Mouse (Mus musculus): ENCODE measurements at regions not wholly inside any gene's neighbourhood (a gene's known extent, or its start where the extent isn't known, plus 50 kb on each side); places are given as distances from the start of the nearest gene placed in this dataset.

DNA sequence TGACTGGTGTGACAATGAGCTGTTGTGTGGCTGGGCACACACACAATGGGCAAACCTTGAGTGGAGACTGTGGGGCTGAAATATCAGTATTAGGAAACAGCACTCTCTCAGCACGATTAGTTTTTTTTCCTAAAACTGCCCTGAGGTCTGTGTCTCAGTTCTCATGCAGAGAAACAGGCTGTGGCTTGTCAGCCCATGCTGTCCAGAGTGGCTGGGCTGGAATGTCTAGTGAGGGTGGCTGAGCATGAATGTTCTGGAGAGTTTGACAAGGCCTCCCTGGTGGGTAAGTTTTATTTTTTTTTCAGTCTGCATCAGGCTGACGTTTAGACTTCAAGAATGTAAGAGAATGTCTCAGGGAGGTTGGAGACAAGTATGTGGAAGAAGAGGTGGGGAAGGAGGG lies 226.0 kb downstream of the Hhipl2 start:
- TF ChIP-seq CTCF (IDR thresholded peaks at IDR 0.05; ENCODE audit: low read depth, low read length) = no peak
- no peak for TF ChIP-seq POLR2A (IDR thresholded peaks at IDR 0.05; ENCODE audit: borderline replicate concordance, low read depth, low read length)

Data from bone marrow macrophage, adult 2 months (primary cell).